Mouse (Mus musculus): ENCODE measurements around the gene Tprg.

The Tprg gene

DNA sequence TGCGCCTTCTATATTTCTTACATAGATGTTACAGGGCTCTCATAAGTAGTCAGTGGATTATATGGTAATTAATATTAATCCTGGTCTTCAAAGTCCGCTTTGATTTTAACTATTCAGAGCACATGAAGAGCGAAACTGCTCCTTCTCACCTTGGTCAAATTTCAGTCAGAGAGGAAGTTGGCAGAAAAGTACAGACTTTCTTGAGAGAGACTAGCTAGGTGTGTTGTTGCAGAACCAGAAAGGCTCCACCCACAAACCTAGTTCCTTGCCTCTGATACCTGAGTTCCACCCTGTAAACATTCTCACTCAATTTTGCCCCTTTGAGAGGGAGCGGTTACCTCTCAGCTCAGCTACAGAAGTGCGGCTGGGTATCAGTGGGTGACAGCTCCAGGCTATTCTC lies at the start of gene Tprg:
Tprg (plus strand) TSS at position 301 of the 400 bp plus-strand sequence.
- no peak for DNase-seq (ENCODE audit: low read depth, low spot score)

DNA sequence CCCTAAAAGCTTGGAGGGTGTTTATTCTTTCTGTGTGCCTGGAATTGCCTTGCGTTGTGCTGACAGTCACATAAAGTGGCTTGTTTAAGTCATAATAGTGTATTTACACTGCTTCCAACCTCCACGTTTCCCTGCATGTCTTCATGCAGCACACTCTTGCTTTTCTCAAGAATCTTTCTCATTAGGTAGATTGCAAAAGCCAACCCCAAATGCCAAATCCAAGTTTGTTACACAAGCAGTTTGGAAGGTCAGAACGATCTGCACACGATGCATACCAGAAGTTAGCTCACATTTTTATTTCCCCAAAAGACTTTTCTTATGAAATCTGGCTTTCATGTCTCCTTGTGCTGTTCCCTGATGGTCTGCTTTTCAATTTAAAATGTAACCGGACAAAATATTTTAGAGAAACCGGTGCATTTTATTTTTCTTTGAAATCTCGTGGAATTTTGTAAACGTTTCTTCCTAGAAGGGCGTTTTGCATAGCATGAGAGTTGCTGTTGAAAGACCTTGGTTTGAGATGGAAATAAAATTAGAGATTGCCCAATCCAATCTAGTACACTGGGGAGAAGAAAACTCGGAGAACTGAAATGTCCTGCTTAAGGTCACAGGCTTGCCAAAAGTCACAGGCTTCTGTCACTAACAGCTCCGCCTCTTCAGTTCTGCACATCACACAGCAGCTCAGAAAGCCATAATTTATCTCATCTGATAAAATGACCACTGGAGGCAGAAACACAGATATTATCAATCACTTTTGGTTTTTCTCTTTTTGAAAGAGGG lies 48.2 kb upstream of the Tprg start:
- DNase-seq (ENCODE audit: low read depth, low spot score), result no peak

DNA sequence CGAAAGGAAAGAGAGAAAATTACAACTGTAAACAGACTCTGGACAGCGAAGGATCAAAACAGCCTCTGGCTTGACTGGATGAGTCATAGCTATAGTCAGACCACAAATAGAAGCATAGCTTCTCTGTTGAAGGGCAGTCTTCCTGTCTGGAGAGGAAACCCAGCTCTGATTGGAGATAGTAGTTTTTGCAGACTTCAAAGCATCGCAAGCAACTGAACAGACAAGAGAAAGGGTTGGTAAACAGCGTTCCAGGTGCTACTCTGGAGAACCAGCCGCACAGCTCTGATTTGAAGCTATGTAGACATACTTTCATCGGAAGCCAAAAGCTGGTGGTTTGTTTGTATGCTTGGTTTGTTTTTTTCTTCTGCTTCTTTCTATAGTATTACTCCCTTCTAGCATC lies 37.7 kb upstream of the Tprg start:
- no peak for DNase-seq (ENCODE audit: low read depth, low spot score)

DNA sequence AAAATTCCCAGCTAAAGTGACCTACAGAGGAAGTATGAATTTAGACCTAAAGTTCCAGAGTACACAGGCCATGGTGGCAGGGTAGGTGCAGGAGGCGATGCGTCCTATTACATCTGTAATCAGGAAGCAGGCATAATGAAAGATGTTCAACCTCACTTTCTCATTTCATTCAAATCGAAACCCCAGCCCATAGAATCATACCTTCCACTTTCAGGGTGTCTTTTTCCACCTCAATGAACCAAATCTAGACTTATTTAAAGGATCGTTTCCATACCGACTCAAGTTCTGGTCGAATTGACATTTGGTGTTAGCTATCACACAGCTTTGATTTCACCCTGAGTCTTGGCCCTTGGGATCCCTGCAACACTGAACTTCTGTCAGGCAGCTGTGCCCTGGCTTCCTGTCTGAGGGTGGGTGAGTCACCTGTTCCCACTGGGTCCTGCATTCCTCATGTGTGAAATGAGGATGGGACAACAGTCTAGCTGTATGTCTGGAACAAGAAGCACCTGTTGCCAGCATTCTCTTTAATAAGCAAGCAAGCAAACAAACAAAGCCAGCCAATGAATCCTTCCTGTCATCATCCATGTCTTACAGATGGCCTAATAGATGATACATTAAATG lies 36.4 kb upstream of the Tprg start:
- no peak for DNase-seq (ENCODE audit: low read depth, low spot score)

DNA sequence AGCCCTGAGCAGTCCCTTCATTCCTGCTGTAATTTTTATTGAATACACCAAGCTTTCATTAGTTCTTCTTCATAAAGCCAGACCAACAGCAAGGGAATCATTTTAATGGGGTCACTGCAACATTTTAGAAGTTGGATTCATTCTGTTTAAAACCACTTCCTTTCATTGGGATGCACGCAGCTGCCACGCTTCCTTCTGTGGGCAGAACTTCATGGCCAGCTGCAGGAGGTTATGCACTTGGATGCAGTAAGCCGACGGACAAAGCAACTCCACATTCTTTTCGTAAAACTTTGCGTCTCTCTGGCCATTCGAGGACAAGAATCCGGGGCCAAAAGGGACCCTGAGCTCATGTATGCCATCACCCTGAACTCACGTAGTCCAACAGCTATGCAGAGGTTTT lies 35.5 kb upstream of the Tprg start:
- no peak for DNase-seq (ENCODE audit: low read depth, low spot score)

DNA sequence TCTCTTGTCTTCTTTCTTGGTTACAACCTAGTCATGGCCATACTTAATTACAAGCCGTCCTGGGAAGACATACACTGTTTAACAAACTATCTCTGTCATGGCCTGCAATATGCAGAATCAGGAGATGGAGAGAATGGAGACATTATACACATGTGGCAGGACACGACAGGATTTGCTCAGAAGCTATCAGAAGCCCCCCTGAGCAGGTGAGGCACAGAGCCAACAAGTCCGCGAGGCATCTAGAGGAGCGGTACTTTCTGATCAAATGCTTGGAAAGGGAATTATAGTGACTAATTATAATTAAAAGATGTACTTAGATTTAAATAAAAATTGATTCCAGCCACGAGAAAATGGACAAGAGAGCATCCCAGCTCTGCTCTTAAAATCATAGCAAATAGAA lies 32.0 kb upstream of the Tprg start:
- DNase-seq (ENCODE audit: low read depth, low spot score), result no peak

DNA sequence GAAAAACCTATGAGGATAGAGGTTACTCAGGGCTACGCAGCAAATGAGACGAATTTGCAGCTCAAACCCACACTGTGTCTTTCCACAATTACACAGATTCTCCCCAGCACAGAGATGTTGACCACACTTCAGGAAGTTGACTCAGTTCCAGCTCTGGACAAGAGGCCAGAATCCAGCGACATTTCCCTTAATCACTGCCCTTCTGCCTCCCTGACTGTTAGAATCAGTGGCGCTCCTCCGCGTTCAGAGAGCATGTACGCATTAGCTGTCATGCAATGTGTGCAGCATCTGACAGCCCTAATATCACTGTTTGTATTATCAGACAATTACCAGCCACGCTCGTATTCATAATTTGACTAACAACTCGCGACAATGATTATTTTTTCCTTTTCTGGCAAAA lies 31.4 kb upstream of the Tprg start:
- no peak for DNase-seq (ENCODE audit: low read depth, low spot score)

DNA sequence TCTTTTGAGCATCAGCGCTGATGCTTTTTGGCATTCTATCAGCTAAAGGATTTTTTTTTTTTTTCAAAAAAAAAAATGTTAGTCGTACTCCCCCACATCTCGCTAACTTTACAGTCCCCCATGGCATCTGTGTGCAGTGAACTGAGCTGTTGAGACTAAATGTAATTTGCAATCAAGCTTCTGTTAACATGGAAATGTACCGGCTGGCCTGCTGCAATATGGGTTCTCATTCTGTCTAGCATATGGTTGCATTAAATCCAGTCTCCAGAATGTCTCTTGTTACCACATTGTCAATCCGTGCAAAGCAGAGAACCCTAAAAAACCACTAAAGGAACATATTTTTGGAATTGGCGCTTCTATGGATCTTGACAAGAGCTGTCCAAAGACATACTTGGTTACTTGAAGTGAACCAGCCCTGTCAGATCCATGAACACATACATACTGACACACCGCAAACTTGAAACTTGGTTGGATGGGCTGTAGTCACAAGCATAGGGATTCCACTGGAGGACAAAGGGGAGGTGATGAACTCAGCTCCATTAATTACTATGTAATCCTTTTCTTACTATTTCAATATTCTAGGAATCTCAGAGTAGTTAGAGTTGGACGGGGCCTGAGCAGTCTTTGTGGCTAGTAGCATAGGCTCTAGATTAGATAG lies 30.9 kb upstream of the Tprg start:
- no peak for DNase-seq (ENCODE audit: low read depth, low spot score)

DNA sequence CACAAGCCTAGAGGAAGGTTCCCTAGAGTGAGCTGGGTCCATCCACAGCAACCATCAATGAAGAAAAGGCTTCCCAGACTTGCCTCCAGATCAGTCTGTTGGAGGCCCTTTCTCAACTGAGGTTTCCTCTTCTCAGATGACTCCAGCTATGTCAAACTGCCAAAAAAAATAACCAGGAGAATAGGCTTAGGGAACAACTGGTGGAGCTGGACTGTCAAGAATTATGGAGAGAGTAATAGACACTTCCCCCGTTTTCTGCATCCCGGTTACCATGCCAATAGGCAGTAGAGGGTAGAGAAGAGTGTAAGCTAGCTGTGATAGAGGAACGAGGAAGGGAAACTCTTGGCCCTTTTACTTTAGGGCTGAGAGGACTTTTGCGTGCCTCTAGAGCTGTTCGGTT lies 24.3 kb upstream of the Tprg start:
- no peak for DNase-seq (ENCODE audit: low read depth, low spot score)

DNA sequence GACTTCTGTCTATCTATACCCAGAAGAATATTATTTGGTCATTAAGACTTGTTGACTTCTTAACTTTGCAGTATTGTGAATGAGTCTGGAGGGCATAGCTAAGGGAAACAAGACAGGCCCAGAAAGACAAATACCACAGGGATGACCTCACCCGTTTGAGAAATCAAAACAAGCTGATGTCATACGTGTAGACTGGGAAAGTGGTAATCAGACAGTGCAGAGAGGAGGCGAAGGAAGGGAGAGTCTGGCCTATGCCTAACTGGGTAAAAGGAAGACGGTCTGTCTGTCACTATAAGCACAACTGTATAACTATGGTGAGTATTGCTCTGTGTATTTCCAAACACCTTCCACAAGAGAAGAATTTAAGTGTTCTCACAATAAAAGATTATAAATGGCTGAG lies 23.7 kb upstream of the Tprg start:
- DNase-seq (ENCODE audit: low read depth, low spot score), result no peak

DNA sequence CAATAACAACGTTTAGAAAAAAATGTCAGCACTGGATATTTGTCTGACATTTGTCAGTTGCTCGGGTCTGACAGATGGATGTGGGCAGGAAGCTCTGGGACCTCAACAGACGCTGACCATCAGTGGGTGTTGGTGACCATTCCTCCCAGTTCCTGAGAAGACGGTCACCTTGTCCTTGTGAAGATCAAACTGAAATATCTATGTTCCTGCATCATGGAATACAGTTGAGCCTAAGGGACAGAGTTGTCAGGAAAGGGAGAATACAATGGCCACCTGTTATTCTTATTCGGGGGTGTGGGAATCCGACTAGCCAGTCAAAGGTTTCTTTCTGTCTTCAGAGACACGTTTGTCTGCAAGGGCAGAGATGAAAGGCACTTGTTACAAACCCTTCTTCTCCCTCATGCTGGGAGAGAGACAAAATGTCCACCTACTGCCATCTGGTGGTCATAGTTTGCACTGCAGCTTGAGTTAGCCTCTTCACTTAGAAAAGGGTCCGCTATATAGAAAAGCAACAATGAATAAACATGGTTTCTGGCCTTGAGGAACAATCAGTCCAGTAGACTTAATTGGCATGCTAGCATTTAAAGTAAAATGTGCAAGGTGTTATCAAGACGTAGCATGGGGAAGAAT lies 23.0 kb upstream of the Tprg start:
- peak; percentile 42 for DNase-seq (ENCODE audit: low read depth, low spot score)

DNA sequence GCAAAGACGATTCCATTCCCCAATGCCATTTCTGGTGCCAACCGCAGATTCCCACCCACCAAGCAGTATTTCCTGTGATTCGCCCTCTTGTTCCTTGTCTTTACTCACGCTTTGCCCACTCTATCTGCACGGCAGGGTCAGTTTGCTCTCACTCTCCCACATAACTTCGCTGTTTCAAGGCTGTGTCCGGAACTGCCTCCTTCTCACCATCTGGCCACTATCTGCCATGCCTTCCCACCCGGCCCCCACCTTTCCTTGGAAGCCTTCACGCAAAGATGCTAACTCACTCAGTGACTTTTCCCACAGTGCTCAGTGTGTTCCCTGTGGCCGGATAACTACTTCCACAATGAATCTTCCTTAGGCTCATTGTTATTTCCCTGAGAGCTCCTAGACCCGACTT lies 21.4 kb upstream of the Tprg start:
- DNase-seq (ENCODE audit: low read depth, low spot score), result no peak

DNA sequence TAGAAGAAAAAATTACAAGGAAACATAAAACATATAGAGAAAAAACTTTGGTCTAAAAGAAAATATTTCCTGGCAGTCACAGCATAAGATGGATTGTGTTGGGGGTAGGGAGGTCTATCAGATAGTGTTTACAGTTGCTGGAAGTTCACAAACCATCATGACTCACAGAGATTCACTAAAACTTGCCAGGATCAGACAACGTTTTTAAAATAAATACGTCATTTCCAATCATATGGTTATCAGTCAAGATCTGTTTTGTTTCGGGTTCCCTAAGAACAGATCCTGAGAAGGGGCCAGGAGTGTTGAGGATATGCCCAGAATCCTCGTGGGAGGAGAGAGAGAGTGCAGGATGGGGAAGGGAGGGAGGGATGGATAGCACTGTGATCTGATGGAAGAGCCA lies 18.3 kb upstream of the Tprg start:
- DNase-seq (ENCODE audit: low read depth, low spot score), result no peak

DNA sequence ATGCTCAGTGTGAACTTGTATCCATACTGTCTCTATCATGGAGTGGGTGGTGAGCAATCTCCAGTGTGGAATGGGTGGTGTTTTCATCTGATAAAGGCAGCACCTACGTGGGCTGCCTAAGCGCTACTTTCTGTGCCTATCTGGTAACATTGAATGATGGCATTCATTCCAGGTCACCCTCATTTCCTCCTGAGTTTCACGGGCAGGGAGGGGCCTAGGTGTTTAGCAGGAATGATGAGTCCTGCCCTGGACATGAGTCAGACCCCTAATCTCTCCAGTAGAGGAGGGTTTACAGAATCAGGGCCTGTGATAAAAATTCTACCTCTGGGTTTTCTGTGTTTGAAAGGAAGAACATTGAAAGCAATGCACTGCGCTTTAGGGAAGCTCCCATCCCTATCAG lies 4.1 kb upstream of the Tprg start:
- no peak for DNase-seq (ENCODE audit: low read depth, low spot score)

DNA sequence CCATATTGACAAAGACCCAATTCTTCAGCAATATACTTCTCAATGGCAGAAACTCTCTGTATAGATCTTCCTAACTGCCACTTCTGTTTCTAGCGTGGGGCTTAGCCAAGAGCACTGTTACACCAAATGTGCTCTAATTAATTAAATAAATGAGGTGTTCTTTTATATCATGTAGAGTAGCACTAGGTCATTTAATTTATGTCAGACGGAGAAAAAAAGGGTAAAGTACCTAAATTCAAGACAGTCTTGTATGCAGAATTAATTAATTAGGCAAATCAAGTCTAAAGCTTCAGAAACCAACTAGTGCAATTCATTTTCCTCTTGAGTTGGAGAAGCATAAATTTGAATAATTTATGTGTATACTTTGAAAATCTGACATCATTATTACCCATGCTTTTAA lies 7.1 kb downstream of the Tprg start:
- no peak for DNase-seq (ENCODE audit: low read depth, low spot score)

DNA sequence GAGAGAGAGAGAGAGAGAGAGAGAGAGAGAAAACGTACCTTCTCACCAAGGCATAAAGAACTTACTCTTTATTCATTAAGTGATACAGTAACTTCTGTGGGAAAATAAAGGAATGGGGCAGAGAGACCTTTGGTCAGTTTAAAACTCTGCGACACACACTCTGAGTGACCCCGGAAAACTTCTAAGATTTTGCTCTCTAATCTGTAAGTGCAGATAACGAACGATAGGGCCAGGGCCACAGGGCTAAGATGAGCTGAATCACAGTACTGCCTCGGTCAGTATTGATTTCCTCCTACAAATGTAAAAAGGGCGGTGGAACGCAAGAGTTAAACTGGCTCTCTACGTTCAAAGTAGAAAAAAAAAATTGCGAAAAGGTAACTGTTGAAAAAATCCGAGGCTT lies 8.9 kb downstream of the Tprg start:
- no peak for DNase-seq (ENCODE audit: low read depth, low spot score)

DNA sequence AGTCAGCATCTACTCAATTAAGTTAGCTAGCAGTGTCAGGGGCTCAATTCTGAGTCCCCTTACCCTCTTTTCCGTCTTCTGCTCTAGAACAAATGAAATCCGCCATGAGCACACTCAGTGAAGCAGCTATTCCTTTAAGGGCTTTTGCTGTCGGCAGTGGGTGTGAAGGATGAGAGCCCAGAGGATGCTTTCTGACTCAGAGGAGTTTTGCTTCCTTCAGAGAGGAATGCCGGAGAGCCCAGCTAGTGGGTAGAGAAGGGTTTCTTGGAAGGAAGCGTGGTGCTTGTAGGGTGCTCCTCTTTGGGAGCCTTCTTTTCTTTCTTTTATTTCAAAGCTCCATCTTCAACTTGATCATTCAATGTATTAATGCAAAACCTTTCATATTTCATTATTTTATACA lies 10.1 kb downstream of the Tprg start:
- no peak for DNase-seq (ENCODE audit: low read depth, low spot score)

DNA sequence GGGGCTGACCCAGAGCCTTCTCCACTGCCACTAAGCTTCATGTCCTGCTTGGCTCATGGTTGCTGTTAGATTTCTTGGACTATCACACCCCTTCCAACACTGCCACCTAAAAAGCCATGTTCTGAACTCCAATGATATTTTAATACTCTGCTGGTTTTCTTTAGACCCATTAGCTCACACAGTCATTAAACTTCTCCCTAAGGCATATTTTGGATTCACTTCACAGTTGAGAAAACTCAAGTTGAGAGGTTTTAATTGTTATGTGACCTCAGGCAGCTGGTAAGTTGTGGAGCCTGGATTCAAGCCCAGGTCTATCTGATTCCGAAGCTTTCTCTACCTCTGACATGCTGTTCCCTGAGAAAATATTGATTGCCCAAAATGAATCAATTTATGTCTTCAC lies 11.6 kb downstream of the Tprg start:
- DNase-seq (ENCODE audit: low read depth, low spot score), result no peak

DNA sequence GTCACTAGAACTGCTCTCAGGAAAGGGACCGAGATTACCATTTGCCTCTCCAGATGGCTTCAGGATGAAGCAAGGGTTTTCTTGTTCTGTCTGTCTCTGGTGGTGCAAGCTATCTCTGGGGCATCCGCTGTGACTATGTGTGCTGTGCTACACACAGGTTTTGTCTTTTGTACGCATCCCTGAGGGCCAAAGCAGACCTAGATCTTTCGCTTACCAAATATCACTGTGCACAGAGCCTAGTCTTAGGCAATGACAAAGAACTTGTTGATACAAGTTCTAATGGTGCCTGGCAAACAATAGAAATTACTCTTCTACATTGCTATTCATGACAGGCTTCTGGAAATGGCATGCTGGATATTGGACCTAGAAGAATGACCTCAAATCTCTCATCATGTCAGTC lies 16.0 kb downstream of the Tprg start:
- no peak for DNase-seq (ENCODE audit: low read depth, low spot score)

DNA sequence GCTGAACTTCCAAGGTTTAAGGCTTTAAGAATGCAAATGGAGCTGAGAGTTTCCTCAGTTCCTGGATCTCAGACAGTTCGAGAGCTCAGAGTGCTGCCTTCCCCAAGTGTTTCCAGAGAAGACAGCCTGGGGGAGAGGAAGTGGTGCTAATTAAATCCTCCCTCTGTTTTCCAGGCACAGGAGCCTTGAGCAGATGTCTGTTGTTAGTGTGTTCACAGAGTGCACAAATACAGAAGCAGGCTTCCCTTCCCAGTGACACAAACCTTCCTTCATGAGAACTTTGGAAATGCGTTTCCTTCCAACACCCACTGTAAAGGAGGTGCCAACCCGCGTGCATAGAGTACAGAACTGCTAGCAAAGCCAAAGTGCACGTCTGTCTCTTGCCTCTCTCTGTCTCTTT lies 27.4 kb downstream of the Tprg start:
- no peak for DNase-seq (ENCODE audit: low read depth, low spot score)

DNA sequence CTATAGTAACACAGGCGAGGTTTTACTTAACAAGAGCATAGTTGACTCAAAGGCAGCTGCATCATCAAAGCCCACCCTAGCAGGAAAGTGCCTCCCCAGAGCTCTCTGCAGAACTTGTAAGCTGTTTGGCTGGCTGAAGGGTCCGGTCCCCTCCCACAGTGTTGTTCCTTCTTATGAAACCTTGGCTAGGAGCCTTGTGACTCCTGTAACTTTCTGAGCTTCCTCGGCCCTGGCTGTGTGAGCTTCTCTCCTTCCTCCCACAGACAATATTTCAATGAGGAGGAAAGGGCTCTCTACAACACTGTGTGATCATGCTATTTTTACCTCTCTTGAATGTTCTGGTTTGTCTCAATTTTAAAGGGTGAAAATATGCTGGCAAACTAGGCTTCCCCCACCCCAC lies 28.5 kb downstream of the Tprg start:
- no peak for DNase-seq (ENCODE audit: low read depth, low spot score)

DNA sequence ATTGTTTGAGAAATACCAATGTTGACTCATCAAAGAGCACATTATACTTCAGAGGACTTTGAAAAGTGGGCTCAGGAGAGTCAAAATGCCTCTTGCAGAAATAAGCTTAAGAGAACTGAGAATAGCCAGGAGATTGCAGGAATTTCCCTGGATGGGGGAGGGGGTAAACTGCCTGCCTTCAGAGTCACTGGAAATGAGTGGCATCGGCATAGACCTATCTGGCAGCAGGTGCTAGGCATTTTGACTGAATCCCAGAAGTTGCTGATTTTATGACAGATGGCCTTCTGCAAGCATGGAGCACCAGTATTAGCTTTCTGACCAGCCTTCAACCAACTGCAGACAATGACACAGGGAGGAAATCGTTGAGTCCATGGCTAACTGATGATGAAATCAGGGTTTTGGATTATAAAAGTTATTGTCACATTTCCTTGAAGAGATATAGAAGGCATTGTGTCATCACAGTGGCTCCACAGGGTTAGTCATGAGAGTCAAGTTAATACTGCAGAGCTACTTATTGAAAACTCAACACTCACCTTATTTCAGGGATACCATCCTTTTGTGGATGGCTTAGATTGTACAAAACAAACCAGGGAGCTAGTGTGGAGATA lies 39.1 kb downstream of the Tprg start:
- no peak for DNase-seq (ENCODE audit: low read depth, low spot score)
